Mouse (Mus musculus) kidney, adult 11 months (tissue): ENCODE measurements around the gene 1110004F10Rik.
A peak's percentile ranks its signal among the peaks of the same experiment; 100 is the strongest.
"Not testable (repeated sequence)": the region's sequence is repeated elsewhere in the genome, so short reads cannot be mapped to it uniquely, and the experiment has no call there.

Source experiments
- DNase-seq: peaks from one replicate; pipeline ENCODE4 v3.0.0; 2022

1110004F10Rik gene

GRCm38 (mm10) chr7:116039196-116039537 is at the start of gene 1110004F10Rik:
Gene 1110004F10Rik, plus strand, starts transcription at chr7:116039397.
- no peak for DNase-seq

GRCm38 (mm10) chr7:116002726-116003125 is 36.5 kb upstream of the 1110004F10Rik start:
- no peak for DNase-seq

- no peak for DNase-seq
These were observed 9.2 kb upstream of the 1110004F10Rik start for GRCm38 (mm10) chr7:116029991-116030390.

GRCm38 (mm10) chr7:116030597-116031387 is 8.4 kb upstream of the 1110004F10Rik start:
- DNase-seq: peak; percentile 24

- DNase-seq: no peak
These were observed 7.8 kb upstream of the 1110004F10Rik start for GRCm38 (mm10) chr7:116031388-116031717.

GRCm38 (mm10) chr7:116031718-116032595 is 7.2 kb upstream of the 1110004F10Rik start:
- peak; percentile 62 for DNase-seq

- peak; percentile 66 for DNase-seq
These were observed 6.4 kb upstream of the 1110004F10Rik start for GRCm38 (mm10) chr7:116032596-116033307.

- DNase-seq: peak; percentile 58
These were observed 5.6 kb upstream of the 1110004F10Rik start for GRCm38 (mm10) chr7:116033371-116034241.

- DNase-seq: peak; percentile 43
These were observed 4.9 kb upstream of the 1110004F10Rik start for GRCm38 (mm10) chr7:116034282-116034758.

GRCm38 (mm10) chr7:116035504-116035903 is 3.7 kb upstream of the 1110004F10Rik start:
- DNase-seq: no peak

GRCm38 (mm10) chr7:116036591-116037555 is 2.3 kb upstream of the 1110004F10Rik start:
- no peak for DNase-seq

- no peak for DNase-seq
These were observed 1.2 kb upstream of the 1110004F10Rik start for GRCm38 (mm10) chr7:116038024-116038423.

- peak; percentile 1 for DNase-seq
These were observed 686 bp upstream of the 1110004F10Rik start, which contains the start of gene Sox6 for GRCm38 (mm10) chr7:116038511-116038910. Gene Sox6, minus strand, starts transcription at chr7:116038796.

- peak; percentile 82 for DNase-seq
These were observed 605 bp downstream of the 1110004F10Rik start for GRCm38 (mm10) chr7:116039538-116040466.

- no peak for DNase-seq
These were observed 1.3 kb downstream of the 1110004F10Rik start for GRCm38 (mm10) chr7:116040470-116041019.

GRCm38 (mm10) chr7:116060739-116061138 is 21.5 kb downstream of the 1110004F10Rik start:
- no peak for DNase-seq

GRCm38 (mm10) chr7:116084366-116084765 is 45.2 kb downstream of the 1110004F10Rik start, which contains the start of gene Gm4353:
Gene Gm4353, minus strand, starts transcription at chr7:116084635.
- not testable (repeated sequence) for DNase-seq

GRCm38 (mm10) chr7:116092710-116093465 is 53.7 kb downstream of the 1110004F10Rik start:
- DNase-seq: peak; percentile 95
